Mouse (Mus musculus) stomach, postnatal 0 days (tissue): ENCODE results near the gene Gabrb1. TPM values are rescaled to one million over a fixed set of nuclear protein-coding genes. Genes with fewer than 3 reads are reported as not detected.

Experiments used
- ATAC-seq: fragments of 200-750 bp; cut with Nextera tagmentation; 2 replicates; pipeline ENCODE4 v1.8.0; 2017; ENCODE audit not compliant: low FRiP score, low TSS enrichment
- DNase-seq: peaks from one replicate; pipeline ENCODE4 v3.0.0-alpha.2; 2016; ENCODE audit warnings: low spot score
- H3K27ac ChIP-seq: fragments of 300-500 bp; sonication (generic); replicated peaks from 2 replicates; pipeline ENCODE4 v1.5.1; 2014; ENCODE audit warnings: mild to moderate bottlenecking, control low read depth
- H3K27me3 ChIP-seq: fragments of 300-500 bp; sonication (generic); 2 replicates; pipeline ENCODE4 v1.6.1; 2014; ENCODE audit warnings: low read length; ENCODE audit not compliant: control insufficient read depth, insufficient read depth
- H3K36me3 ChIP-seq: fragments of 300-500 bp; sonication (generic); 2 replicates; pipeline ENCODE4 v1.6.1; 2014; ENCODE audit warnings: low read length, mixed read lengths; ENCODE audit not compliant: control insufficient read depth, insufficient read depth
- H3K4me1 ChIP-seq: fragments of 300-500 bp; sonication (generic); replicated peaks from 2 replicates; pipeline ENCODE4 v1.6.1; 2014; ENCODE audit warnings: antibody characterized with exemption; ENCODE audit not compliant: control insufficient read depth, insufficient read depth
- H3K4me2 ChIP-seq: fragments of 300-500 bp; sonication (generic); replicated peaks from 2 replicates; pipeline ENCODE4 v1.6.1; 2014; ENCODE audit warnings: low read depth, mild to moderate bottlenecking, control low read depth, moderate library complexity
- H3K4me3 ChIP-seq: fragments of 300-500 bp; sonication (generic); 2 replicates; pipeline ENCODE4 v1.5.1; 2014; ENCODE audit warnings: low read depth, low read length, control low read depth
- H3K9ac ChIP-seq: fragments of 300-500 bp; sonication (generic); 2 replicates; pipeline ENCODE4 v1.6.1; 2014; ENCODE audit warnings: mild to moderate bottlenecking, low read length, control low read depth, mixed read lengths
- H3K9me3 ChIP-seq: fragments of 300-500 bp; sonication (generic); 2 replicates; pipeline ENCODE4 v1.6.1; 2016; ENCODE audit warnings: low read length; ENCODE audit not compliant: control insufficient read depth
- CTCF ChIP-seq: IDR thresholded peaks from 2 replicates; pipeline ENCODE4 v1.5.1; 2016; ENCODE audit warnings: antibody characterized with exemption, low read depth, mild to moderate bottlenecking, moderate library complexity
- EP300 ChIP-seq: optimal IDR thresholded peaks from 2 replicates; pipeline ENCODE3; 2016; ENCODE audit warnings: antibody characterized with exemption
- WGBS: fragments of 180-500 bp; shearing (Covaris S2); extraction: QIAGEN DNeasy Blood & Tissue Kit; methylation state at CpG from one replicate; pipeline ENCODE4 v1.1.7; 2014; 5-methylcytosine and 5-hydroxymethylcytosine counted together
- polyA plus RNA-seq: library from polyadenylated mRNA; unstranded; fragments of >200 nt; fragmentation: Nextera tagmentation; extraction: Ambion mirVana; gene quantifications from 2 replicates; pipeline ENCODE4 v1.2.1, GENCODE M21; 2015

The Gabrb1 gene
- polyA plus RNA-seq, 1 experiment from 2014 or later = 0.10 TPM

- no peak overlapping the region for H3K27ac ChIP-seq
- no peaks in the 10 kb centered on the region for H3K9me3 ChIP-seq
- no peak for ATAC-seq
- no peaks in the 10 kb centered on the region for H3K27me3 ChIP-seq
- WGBS = 72% methylated on average over 4 of the region's 4 CpGs
- DNase-seq = no peak
- no peak overlapping the region for H3K4me2 ChIP-seq
- H3K4me3 ChIP-seq = no peak overlapping the region
- no peaks in the 10 kb centered on the region for H3K36me3 ChIP-seq
- TF ChIP-seq CTCF (no peak), EP300 (no peak)
- no peaks in the 10 kb centered on the region for H3K4me1 ChIP-seq
- no peak overlapping the region for H3K9ac ChIP-seq
Measured at GRCm38 (mm10) chr5:71999466-71999865, 341.6 kb downstream of the Gabrb1 start.

- Histone ChIP-seq H3K9me3 (no peaks in the 10 kb centered on the region), H3K4me1 (no peaks in the 10 kb centered on the region), H3K27ac (no peak overlapping the region), H3K27me3 (no peaks in the 10 kb centered on the region), H3K36me3 (no peaks in the 10 kb centered on the region), H3K4me3 (no peak overlapping the region), H3K9ac (no peak overlapping the region), H3K4me2 (no peak overlapping the region)
- no peak for TF ChIP-seq CTCF
- TF ChIP-seq EP300 = no peak
- ATAC-seq (no peak), DNase-seq (no peak)
- WGBS = 69% methylated on average over 3 of the region's 3 CpGs
Measured at GRCm38 (mm10) chr5:72003811-72004435, 346.0 kb downstream of the Gabrb1 start.

GRCm38 (mm10) chr5:72036954-72037353 lies 379.0 kb downstream of the Gabrb1 start:
- no peak for DNase-seq
- no peak overlapping the region for H3K4me2 ChIP-seq
- H3K27ac ChIP-seq = no peak overlapping the region
- no peaks in the 10 kb centered on the region for H3K9me3 ChIP-seq
- no peak overlapping the region for H3K4me3 ChIP-seq
- ATAC-seq = no peak
- H3K27me3 ChIP-seq = no peaks in the 10 kb centered on the region
- TF ChIP-seq EP300 (no peak), CTCF (no peak)
- no peak overlapping the region for H3K9ac ChIP-seq
- no peaks in the 10 kb centered on the region for H3K4me1 ChIP-seq
- no peaks in the 10 kb centered on the region for H3K36me3 ChIP-seq

- Histone ChIP-seq H3K9me3 (no peaks in the 10 kb centered on the region), H3K4me3 (no peak overlapping the region), H3K4me1 (no peaks in the 10 kb centered on the region), H3K4me2 (no peak overlapping the region), H3K27ac (no peak overlapping the region), H3K27me3 (no peaks in the 10 kb centered on the region), H3K9ac (no peak overlapping the region), H3K36me3 (no peaks in the 10 kb centered on the region)
- 44% methylated on average over 12 of the region's 12 CpGs for WGBS
- DNase-seq = no peak
- TF ChIP-seq EP300 (no peak), CTCF (no peak)
- no peak for ATAC-seq
Measured at GRCm38 (mm10) chr5:72043226-72044151, 385.6 kb downstream of the Gabrb1 start.

- H3K9ac ChIP-seq = no peak overlapping the region
- DNase-seq (no peak), ATAC-seq (no peak)
- no peaks in the 10 kb centered on the region for H3K9me3 ChIP-seq
- H3K4me2 ChIP-seq = no peak overlapping the region
- no peaks in the 10 kb centered on the region for H3K27me3 ChIP-seq
- no peaks in the 10 kb centered on the region for H3K4me1 ChIP-seq
- no peaks in the 10 kb centered on the region for H3K36me3 ChIP-seq
- no peak overlapping the region for H3K27ac ChIP-seq
- 89% methylated on average over 2 of the region's 2 CpGs for WGBS
- TF ChIP-seq CTCF (no peak), EP300 (no peak)
- H3K4me3 ChIP-seq = no peak overlapping the region
Measured at GRCm38 (mm10) chr5:72046261-72046660, 388.3 kb downstream of the Gabrb1 start.

GRCm38 (mm10) chr5:72064079-72064478 lies 406.2 kb downstream of the Gabrb1 start:
- TF ChIP-seq CTCF = no peak
- no peak for TF ChIP-seq EP300
- 48% methylated on average over 1 of the region's 1 CpGs for WGBS
- no peaks in the 10 kb centered on the region for H3K9me3 ChIP-seq
- ATAC-seq = no peak
- no peaks in the 10 kb centered on the region for H3K36me3 ChIP-seq
- no peak overlapping the region for H3K27ac ChIP-seq
- no peak overlapping the region for H3K9ac ChIP-seq
- H3K27me3 ChIP-seq = no peaks in the 10 kb centered on the region
- H3K4me1 ChIP-seq = no peaks in the 10 kb centered on the region
- no peak overlapping the region for H3K4me2 ChIP-seq
- DNase-seq = no peak
- H3K4me3 ChIP-seq = no peak overlapping the region
